Mouse (Mus musculus) hindbrain, embryonic 14.5 days (tissue): ENCODE data around the gene Alpk1. TPM values are rescaled to one million over a fixed set of nuclear protein-coding genes. Genes with fewer than 3 reads are reported as not detected.

Experiments used
- ATAC-seq: fragments of 200-750 bp; cut with Nextera tagmentation; 2 replicates; pipeline ENCODE4 v1.8.0; 2017; ENCODE audit warnings: moderate number of reproducible peaks, mild to moderate bottlenecking, moderate TSS enrichment, moderate library complexity; ENCODE audit not compliant: low FRiP score
- DNase-seq: peaks from one replicate; pipeline ENCODE4 v3.0.0-alpha.2; 2015; ENCODE audit warnings: low spot score
- H3K27ac ChIP-seq: fragments of 300-500 bp; sonication (generic); 2 replicates; pipeline ENCODE4 v1.5.1; 2014; ENCODE audit warnings: mild to moderate bottlenecking, moderate library complexity
- H3K27me3 ChIP-seq: fragments of 300-500 bp; sonication (generic); 2 replicates; pipeline ENCODE4 v1.6.1; 2014; ENCODE audit warnings: mild to moderate bottlenecking, low read length, mixed read lengths; ENCODE audit not compliant: control insufficient read depth, insufficient read depth
- H3K36me3 ChIP-seq: fragments of 300-500 bp; sonication (generic); replicated peaks from 2 replicates; pipeline ENCODE4 v1.6.1; 2014; ENCODE audit not compliant: control insufficient read depth, insufficient read depth
- H3K4me1 ChIP-seq: fragments of 300-500 bp; sonication (generic); replicated peaks from 2 replicates; pipeline ENCODE4 v1.6.1; 2014; ENCODE audit warnings: antibody characterized with exemption, low read length, mixed read lengths; ENCODE audit not compliant: control insufficient read depth, insufficient read depth
- H3K4me2 ChIP-seq: fragments of 300-500 bp; sonication (generic); replicated peaks from 2 replicates; pipeline ENCODE4 v1.6.1; 2014; ENCODE audit warnings: mild to moderate bottlenecking, moderate library complexity
- H3K4me3 ChIP-seq: fragments of 300-500 bp; sonication (generic); replicated peaks from 2 replicates; pipeline ENCODE4 v1.5.1; 2014; ENCODE audit warnings: mild to moderate bottlenecking, low read length
- H3K9ac ChIP-seq: fragments of 300-500 bp; sonication (generic); 2 replicates; pipeline ENCODE4 v1.6.1; 2014
- H3K9me3 ChIP-seq: fragments of 300-500 bp; sonication (generic); 2 replicates; pipeline ENCODE4 v1.6.1; 2016; ENCODE audit warnings: low read length; ENCODE audit not compliant: control insufficient read depth
- WGBS: fragments of 180-500 bp; shearing (Covaris S2); extraction: QIAGEN DNeasy Blood & Tissue Kit; methylation state at CpG from one replicate; pipeline ENCODE4 v1.1.7; 2014; 5-methylcytosine and 5-hydroxymethylcytosine counted together
- polyA plus RNA-seq: library from polyadenylated mRNA; unstranded; fragments of >200 nt; fragmentation: Nextera tagmentation; extraction: Ambion mirVana; gene quantifications from 2 replicates; pipeline ENCODE4 v1.2.1, GENCODE M21; 2014

Alpk1 gene
- polyA plus RNA-seq, 1 experiment from 2014 or later: 0.91 TPM

DNA sequence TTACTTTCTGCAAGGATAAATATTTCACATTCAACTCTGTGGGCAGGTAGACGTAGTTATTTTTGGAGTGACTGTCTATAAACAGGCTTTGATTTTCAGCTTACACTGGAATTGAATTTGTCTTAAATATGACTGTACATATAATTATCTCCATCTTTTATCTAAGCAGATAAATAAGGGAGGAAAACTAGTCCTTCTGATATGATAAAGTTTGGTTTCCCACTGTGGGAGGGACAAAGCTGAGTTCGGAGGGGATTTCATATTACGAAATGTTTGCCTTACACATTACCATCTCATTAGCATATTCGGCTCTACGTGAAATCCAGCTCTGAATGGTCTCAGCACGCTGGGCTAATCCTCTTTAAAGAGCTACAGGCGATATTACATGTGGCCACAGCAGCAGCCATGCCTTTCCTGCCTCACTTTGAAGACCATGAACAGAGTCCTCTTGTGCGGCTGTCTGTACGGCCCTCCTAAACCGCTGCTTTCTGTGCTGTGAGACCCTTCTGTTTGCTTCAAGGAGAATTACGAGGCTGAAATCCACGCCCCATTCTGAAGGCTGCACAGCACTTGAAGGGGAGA is 30.3 kb downstream of the Alpk1 start:
- DNase-seq: peak; percentile 42
- H3K4me3 ChIP-seq: no peak overlapping the region
- no peaks in the 10 kb centered on the region for H3K36me3 ChIP-seq
- ATAC-seq: peak; percentile 74
- H3K4me1 ChIP-seq: peaks cover 23% of the 10 kb centered on the region
- H3K4me2 ChIP-seq: peak overlapping the region; percentile 49
- 9% methylated on average over 12 of the region's 12 CpGs for WGBS
- H3K27me3 ChIP-seq: peaks cover 37% of the 10 kb centered on the region; the same call in 1 of the 2 replicates
- no peak overlapping the region for H3K9ac ChIP-seq
- H3K9me3 ChIP-seq: no peaks in the 10 kb centered on the region
- no peak overlapping the region for H3K27ac ChIP-seq

DNA sequence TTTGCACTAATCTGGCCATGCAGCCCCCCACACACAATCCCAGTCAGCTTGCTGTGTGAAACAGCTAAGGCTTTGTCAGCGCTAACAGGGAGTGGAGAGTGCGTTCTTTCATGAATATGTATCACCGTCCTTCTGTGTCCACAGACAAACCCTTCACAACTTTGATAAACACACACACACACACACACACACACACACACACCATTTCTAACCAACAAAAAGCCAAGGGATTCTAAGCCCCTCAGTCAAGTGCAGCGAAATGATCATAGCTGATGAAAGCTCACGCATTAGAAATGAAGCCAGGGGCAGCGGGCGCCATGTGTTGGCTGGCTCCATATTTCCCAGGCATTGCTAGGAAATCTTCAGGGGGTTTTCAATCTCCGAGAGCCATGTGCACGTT is 31.1 kb downstream of the Alpk1 start:
- DNase-seq (peak; percentile 44), ATAC-seq (peak; percentile 72)
- WGBS: 3% methylated on average over 9 of the region's 9 CpGs
- peak overlapping the region; percentile 3; the same call in 1 of the 2 replicates for H3K9ac ChIP-seq
- H3K9me3 ChIP-seq: no peaks in the 10 kb centered on the region
- peak overlapping the region; percentile 9 for H3K4me3 ChIP-seq
- peaks cover 23% of the 10 kb centered on the region for H3K4me1 ChIP-seq
- peaks cover 33% of the 10 kb centered on the region; the same call in 1 of the 2 replicates for H3K27me3 ChIP-seq
- H3K36me3 ChIP-seq: no peaks in the 10 kb centered on the region
- H3K4me2 ChIP-seq: peak overlapping the region; percentile 49
- H3K27ac ChIP-seq: no peak overlapping the region

DNA sequence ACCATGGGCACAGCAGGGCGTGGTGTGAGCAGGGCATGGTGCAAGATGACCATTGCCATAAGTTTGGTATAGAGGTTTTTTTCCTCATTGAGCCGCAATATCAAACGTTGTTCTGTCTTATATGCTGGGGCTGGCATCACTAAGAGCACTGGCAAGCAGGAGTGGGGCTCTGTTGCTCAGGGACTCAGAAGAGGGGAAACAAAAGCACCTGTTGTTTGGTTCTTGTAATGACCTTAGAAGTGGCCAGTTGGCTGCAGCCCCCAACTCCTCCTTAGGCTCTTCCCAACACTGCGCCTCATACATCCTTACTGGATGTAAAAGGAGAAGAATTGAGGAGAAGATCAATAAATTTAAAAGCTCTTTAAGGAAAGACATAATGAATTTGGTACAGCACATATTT is 31.7 kb downstream of the Alpk1 start:
- Histone ChIP-seq H3K9ac (no peak overlapping the region), H3K4me1 (peaks cover 23% of the 10 kb centered on the region), H3K4me3 (no peak overlapping the region), H3K27me3 (peaks cover 28% of the 10 kb centered on the region; the same call in 1 of the 2 replicates), H3K27ac (no peak overlapping the region), H3K4me2 (peak overlapping the region; percentile 49), H3K36me3 (no peaks in the 10 kb centered on the region), H3K9me3 (no peaks in the 10 kb centered on the region)
- ATAC-seq (no peak), DNase-seq (no peak)
- WGBS: 43% methylated on average over 4 of the region's 4 CpGs

DNA sequence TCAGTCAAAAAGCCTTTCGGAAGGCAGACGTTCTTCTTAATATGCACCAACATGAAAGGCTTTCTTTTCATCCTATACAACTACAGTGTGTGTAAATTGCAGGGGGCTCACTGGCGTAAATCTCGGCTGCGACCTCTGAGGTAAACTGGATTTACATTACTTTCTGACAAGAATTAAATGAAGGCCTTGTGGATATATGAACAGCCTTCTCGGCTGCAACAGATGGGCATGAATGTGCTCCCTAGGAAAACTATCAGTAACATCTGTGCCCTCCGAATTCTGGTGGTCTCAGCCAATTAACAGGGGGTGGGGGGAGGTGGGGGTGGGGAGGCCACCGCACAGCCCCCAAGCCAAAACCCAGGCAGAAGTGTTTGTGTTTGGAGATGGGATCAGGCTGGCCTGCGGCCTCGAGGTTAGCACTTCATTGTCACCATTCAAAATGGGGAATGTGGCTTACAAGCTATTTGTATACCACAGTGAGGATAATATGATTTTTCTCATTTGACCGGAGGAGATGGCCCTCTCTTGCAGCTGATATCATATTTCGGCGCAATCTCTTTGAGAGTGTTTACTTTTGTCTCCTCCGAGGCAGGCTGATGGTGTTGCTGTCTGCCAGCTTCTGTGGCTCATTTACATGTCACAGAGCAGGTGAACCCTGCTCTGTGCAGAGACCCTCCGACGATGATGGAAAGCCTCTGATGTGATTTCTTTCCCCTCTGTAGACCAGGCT is 34.3 kb downstream of the Alpk1 start:
- Histone ChIP-seq H3K4me3 (no peak overlapping the region), H3K27ac (no peak overlapping the region), H3K9me3 (0 out of 2 replicates have a peak, but pooled peaks cover 4% of the 10 kb centered on the region), H3K27me3 (0 out of 2 replicates have a peak, but pooled peaks cover 15% of the 10 kb centered on the region), H3K4me1 (peaks cover 23% of the 10 kb centered on the region), H3K9ac (no peak overlapping the region), H3K36me3 (no peaks in the 10 kb centered on the region), H3K4me2 (no peak overlapping the region)
- WGBS: 9% methylated on average over 16 of the region's 16 CpGs
- DNase-seq (no peak), ATAC-seq (peak; percentile 52; the same call in 1 of the 2 replicates)

DNA sequence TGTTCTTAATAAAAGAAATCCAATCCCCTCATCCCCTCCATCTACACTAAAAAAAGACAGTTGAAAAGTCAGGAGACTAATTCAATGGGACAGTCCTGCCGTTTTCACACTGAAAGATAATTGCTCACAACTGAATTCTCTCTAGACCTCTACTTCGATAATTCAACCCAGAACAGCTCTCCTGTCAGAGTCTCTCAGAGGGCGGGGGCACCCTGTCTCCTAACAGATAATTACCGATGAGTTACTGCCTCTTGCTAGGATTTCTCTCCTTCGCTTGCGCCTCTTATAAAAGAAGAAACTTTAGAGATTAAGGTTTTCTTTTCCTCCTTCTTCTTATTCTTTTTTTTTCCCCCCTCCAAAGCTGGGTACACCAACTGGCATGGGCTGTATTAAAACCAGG is 34.8 kb downstream of the Alpk1 start:
- peak; percentile 39 for DNase-seq
- Histone ChIP-seq H3K27me3 (0 out of 2 replicates have a peak, but pooled peaks cover 15% of the 10 kb centered on the region), H3K9ac (no peak overlapping the region), H3K4me1 (peaks cover 23% of the 10 kb centered on the region), H3K36me3 (no peaks in the 10 kb centered on the region), H3K9me3 (0 out of 2 replicates have a peak, but pooled peaks cover 4% of the 10 kb centered on the region), H3K4me2 (no peak overlapping the region), H3K4me3 (no peak overlapping the region), H3K27ac (no peak overlapping the region)
- no peak for ATAC-seq
- WGBS: 27% methylated on average over 6 of the region's 6 CpGs

DNA sequence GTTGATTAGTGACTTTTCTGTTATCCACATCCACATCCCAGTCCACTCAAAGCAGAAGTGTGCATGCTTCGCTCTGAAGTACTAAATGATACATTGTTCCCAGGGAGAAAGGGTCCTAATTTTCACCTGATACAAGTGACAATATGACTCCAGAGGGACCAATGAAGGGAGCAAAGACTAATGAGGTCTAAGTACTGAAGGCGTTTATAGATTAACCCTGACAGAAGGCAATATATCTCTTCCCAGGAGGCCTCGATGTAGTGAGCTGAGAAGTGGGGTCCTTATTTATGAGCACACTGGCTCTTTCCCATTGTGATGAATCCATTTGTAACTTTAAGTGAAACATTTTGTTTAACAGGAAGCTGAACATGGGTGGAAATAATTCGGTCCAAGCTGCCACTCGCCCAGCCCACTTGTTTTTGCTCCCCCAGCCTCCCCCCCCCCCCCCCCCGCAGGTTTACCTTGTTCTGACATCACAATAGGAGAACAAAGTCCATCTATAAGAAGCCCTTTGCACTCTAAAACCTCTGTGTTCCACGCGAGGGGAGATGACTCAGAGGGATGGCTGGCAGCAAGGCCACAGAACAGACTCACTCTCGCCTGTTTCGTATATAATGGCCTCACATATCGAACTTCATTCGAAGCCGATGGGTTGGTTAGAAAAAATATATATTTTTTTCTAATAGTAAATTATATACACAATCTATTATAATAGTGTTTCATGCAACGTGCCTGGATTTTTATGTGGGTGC is 36.5 kb downstream of the Alpk1 start:
- peaks cover 12% of the 10 kb centered on the region; the same call in 1 of the 2 replicates for H3K4me1 ChIP-seq
- no peak for ATAC-seq

DNA sequence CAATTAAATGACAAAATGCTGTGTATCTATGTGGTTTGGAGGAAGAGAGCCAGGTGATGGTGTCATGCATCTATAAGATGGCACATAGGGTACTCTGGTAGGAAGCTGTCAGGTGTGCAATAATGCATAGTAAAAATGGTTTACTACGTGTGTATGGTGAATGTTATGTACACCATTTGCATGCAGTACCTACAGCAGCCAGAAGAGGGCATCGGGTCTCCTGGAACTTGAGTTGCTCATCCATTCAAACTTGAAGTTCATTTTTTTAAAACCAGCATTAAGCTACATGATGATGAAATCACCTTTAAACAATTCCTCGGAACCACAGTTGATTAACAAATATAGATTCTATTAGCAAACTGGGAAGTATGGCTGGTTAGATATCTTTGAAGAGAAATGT is 38.9 kb downstream of the Alpk1 start:
- H3K27me3 ChIP-seq: 0 out of 2 replicates have a peak, but pooled peaks cover 4% of the 10 kb centered on the region
- DNase-seq: no peak
- WGBS: 95% methylated on average over 3 of the region's 3 CpGs

More for the DNA sequence above, 36.5 kb downstream of the Alpk1 start:
- no peaks in the 10 kb centered on the region for H3K36me3 ChIP-seq
- H3K9me3 ChIP-seq: 0 out of 2 replicates have a peak, but pooled peaks cover 4% of the 10 kb centered on the region
- no peak overlapping the region for H3K9ac ChIP-seq
- 68% methylated on average over 14 of the region's 14 CpGs for WGBS
- H3K27ac ChIP-seq: no peak overlapping the region
- 0 out of 2 replicates have a peak, but pooled peaks cover 12% of the 10 kb centered on the region for H3K27me3 ChIP-seq
- H3K4me2 ChIP-seq: no peak overlapping the region
- no peak overlapping the region for H3K4me3 ChIP-seq
- DNase-seq: no peak

DNA sequence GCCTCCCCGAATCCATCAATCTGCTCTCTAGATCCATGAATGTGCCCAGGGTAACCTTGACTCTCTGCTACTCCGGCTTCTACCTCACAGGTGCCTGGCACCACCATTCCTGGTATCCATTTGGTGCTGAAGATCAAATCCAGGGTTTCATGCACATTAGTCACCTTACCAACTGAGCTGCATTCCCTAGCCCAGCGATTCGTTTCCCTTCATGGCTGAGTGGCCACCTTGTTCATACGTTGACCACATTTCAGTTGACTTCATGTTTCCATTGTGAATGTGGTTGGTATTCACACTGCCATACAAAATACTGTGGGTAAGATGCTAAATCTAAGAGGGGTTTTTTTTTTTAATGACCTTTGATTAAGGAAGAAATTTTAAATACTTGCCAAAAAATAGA is 42.5 kb downstream of the Alpk1 start:
- no peak overlapping the region for H3K4me2 ChIP-seq
- H3K9ac ChIP-seq: no peak overlapping the region
- WGBS: 70% methylated on average over 5 of the region's 5 CpGs
- no peaks in the 10 kb centered on the region for H3K36me3 ChIP-seq
- DNase-seq (no peak), ATAC-seq (no peak)
- no peak overlapping the region for H3K27ac ChIP-seq
- H3K9me3 ChIP-seq: 0 out of 2 replicates have a peak, but pooled peaks cover 4% of the 10 kb centered on the region
- H3K27me3 ChIP-seq: no peaks in the 10 kb centered on the region; the same call in 1 of the 2 replicates
- no peak overlapping the region for H3K4me3 ChIP-seq
- H3K4me1 ChIP-seq: no peaks in the 10 kb centered on the region

More for the DNA sequence above, 38.9 kb downstream of the Alpk1 start:
- H3K4me2 ChIP-seq: no peak overlapping the region
- no peaks in the 10 kb centered on the region for H3K36me3 ChIP-seq
- H3K9me3 ChIP-seq: 0 out of 2 replicates have a peak, but pooled peaks cover 4% of the 10 kb centered on the region
- no peak overlapping the region for H3K27ac ChIP-seq
- H3K4me3 ChIP-seq: no peak overlapping the region
- H3K9ac ChIP-seq: no peak overlapping the region
- no peak for ATAC-seq
- H3K4me1 ChIP-seq: peaks cover 8% of the 10 kb centered on the region; the same call in 1 of the 2 replicates

DNA sequence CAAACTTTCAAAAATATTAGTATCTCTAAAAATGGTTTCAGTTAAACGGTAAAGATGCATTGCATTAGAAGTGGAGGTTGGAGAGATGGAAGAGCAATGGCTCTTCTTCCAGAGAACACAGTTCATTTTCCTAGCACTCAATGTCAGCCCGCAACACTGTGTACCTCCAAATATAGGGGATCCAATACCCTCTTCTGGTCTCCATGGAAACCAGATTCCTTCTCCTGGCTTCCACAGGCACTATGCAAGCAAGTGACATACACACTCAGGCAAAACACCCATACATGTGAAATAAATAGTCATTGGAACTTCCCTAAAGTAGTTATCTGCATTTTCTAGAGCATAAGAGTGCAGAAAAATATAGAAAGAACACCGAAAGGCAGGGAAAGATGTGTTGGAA is 44.9 kb downstream of the Alpk1 start:
- no peaks in the 10 kb centered on the region; the same call in 1 of the 2 replicates for H3K27me3 ChIP-seq
- DNase-seq (no peak), ATAC-seq (no peak)
- H3K36me3 ChIP-seq: no peaks in the 10 kb centered on the region
- 82% methylated on average over 3 of the region's 3 CpGs for WGBS
- H3K9ac ChIP-seq: no peak overlapping the region
- no peaks in the 10 kb centered on the region for H3K4me1 ChIP-seq
- H3K4me3 ChIP-seq: no peak overlapping the region
- H3K4me2 ChIP-seq: no peak overlapping the region
- no peak overlapping the region for H3K27ac ChIP-seq
- H3K9me3 ChIP-seq: no peaks in the 10 kb centered on the region
